14 mouse cellular contexts compared by ENCODE assay signal in genomic region chr13:69414813-69415212, GRCm38 (mm10).
"Had no signal": no experiment of that assay in that cellular context is flagged by ENCODE, and none has a peak within 500 bp of the region (broad histone marks: within the 10 kb centered on the region; RNA-seq: fewer than 3 reads in every experiment).

No protein-coding gene starts in this region.

- H3K4me3 ChIP-seq: limb, embryonic 12.5 days; liver, embryonic 13.5 days; lung, embryonic 15.5 days; midbrain, embryonic 10.5 days; myocyte; neural tube, embryonic 15.5 days had no signal

- H3K36me3 ChIP-seq: limb, embryonic 12.5 days; liver, embryonic 13.5 days; lung, embryonic 15.5 days; midbrain, embryonic 10.5 days; neural tube, embryonic 15.5 days had no signal

- H3K27me3 ChIP-seq: limb, embryonic 12.5 days; liver, embryonic 13.5 days; lung, embryonic 15.5 days; neural tube, embryonic 15.5 days had no signal

- H3K9ac ChIP-seq: limb, embryonic 12.5 days; liver, embryonic 13.5 days; liver, postnatal 0 days; lung, embryonic 15.5 days; neural tube, embryonic 15.5 days had no signal

- H3K27ac ChIP-seq: limb, embryonic 12.5 days; liver, embryonic 13.5 days; lung, embryonic 15.5 days; midbrain, embryonic 10.5 days; neural tube, embryonic 15.5 days had no signal

- H3K9me3 ChIP-seq: liver, embryonic 13.5 days; lung, embryonic 15.5 days; neural tube, embryonic 15.5 days had no signal

- H3K4me1 ChIP-seq: limb, embryonic 12.5 days; liver, embryonic 13.5 days; lung, embryonic 15.5 days; midbrain, embryonic 10.5 days; neural tube, embryonic 15.5 days had no signal

- H3K4me2 ChIP-seq: limb, embryonic 12.5 days; liver, embryonic 13.5 days; lung, embryonic 15.5 days; neural tube, embryonic 15.5 days had no signal

- ATAC-seq: inflammation-experienced regulatory T-cells, adult 6 months; liver, postnatal 0 days had no signal

- DNase-seq: kidney, adult 18-20 months; kidney, postnatal 14 days; liver; liver, embryonic 13.5 days; liver, postnatal 0 days; lung, postnatal 36 days; midbrain, embryonic 14.5 days; thymus, postnatal 4 days had no signal
